Comparison of ENCODE assay signal across 27 mouse cellular contexts in genomic region chr14:15128157-15128556, GRCm38 (mm10).
"Had no signal": no experiment of that assay in that cellular context is flagged by ENCODE, and none has a peak within 500 bp of the region (broad histone marks: within the 10 kb centered on the region; RNA-seq: fewer than 3 reads in every experiment).

No protein-coding gene starts in this region.

- H3K36me3 ChIP-seq: embryonic facial prominence, embryonic 10.5 days; embryonic facial prominence, embryonic 12.5 days; embryonic facial prominence, embryonic 13.5 days; embryonic facial prominence, embryonic 15.5 days; forebrain, embryonic 10.5 days; forebrain, embryonic 15.5 days had no signal

- DNase-seq: cerebellum, adult 2 months; cerebellum, adult 8-10 months; cerebellum, adult 9-10 months; cerebellum, adult 9-11 months; cerebellum, postnatal 10 days; cerebellum, postnatal 14 days; cerebellum, postnatal 25 days; cerebellum, postnatal 36 days; embryo, embryonic 11 days; gastrocnemius, adult 2 months; gastrocnemius, postnatal 10 days; gastrocnemius, postnatal 14 days; gastrocnemius, postnatal 25 days; gastrocnemius, postnatal 36 days; heart, adult 11 months; heart, adult 18-20 months; heart, adult 2 months had no signal

- H3K27ac ChIP-seq: embryonic facial prominence, embryonic 10.5 days; embryonic facial prominence, embryonic 12.5 days; embryonic facial prominence, embryonic 13.5 days; embryonic facial prominence, embryonic 15.5 days; forebrain, embryonic 10.5 days; forebrain, embryonic 13.5 days; forebrain, embryonic 15.5 days; gastrocnemius, adult 2 months; heart, adult 2 months had no signal

- H3K9ac ChIP-seq: embryonic facial prominence, embryonic 12.5 days; embryonic facial prominence, embryonic 13.5 days; embryonic facial prominence, embryonic 15.5 days; forebrain, embryonic 13.5 days; forebrain, embryonic 15.5 days had no signal

- H3K4me3 ChIP-seq: embryonic facial prominence, embryonic 10.5 days; embryonic facial prominence, embryonic 12.5 days; embryonic facial prominence, embryonic 13.5 days; embryonic facial prominence, embryonic 15.5 days; erythroblast, embryonic 14.5 days; forebrain, embryonic 10.5 days; forebrain, embryonic 13.5 days; forebrain, embryonic 15.5 days; gastrocnemius, adult 2 months; heart, adult 2 months had no signal

- H3K4me1 ChIP-seq: embryonic facial prominence, embryonic 10.5 days; embryonic facial prominence, embryonic 12.5 days; embryonic facial prominence, embryonic 13.5 days; embryonic facial prominence, embryonic 15.5 days; forebrain, embryonic 10.5 days; forebrain, embryonic 13.5 days; forebrain, embryonic 15.5 days had no signal

- H3K27me3 ChIP-seq: embryonic facial prominence, embryonic 12.5 days; embryonic facial prominence, embryonic 13.5 days; embryonic facial prominence, embryonic 15.5 days; forebrain, embryonic 13.5 days; forebrain, embryonic 15.5 days had no signal

- H3K4me2 ChIP-seq: embryonic facial prominence, embryonic 12.5 days; embryonic facial prominence, embryonic 13.5 days; embryonic facial prominence, embryonic 15.5 days; forebrain, embryonic 13.5 days; forebrain, embryonic 15.5 days had no signal

- ATAC-seq: forebrain, embryonic 13.5 days; forebrain, embryonic 14.5 days; forebrain, embryonic 15.5 days; forebrain, embryonic 16.5 days had no signal

- H3K9me3 ChIP-seq: embryonic facial prominence, embryonic 10.5 days; embryonic facial prominence, embryonic 12.5 days; embryonic facial prominence, embryonic 13.5 days; embryonic facial prominence, embryonic 15.5 days; forebrain, embryonic 10.5 days; forebrain, embryonic 13.5 days; forebrain, embryonic 15.5 days had no signal
